Mouse (Mus musculus) thymus, postnatal 25 days (tissue): ENCODE measurements around the gene Rnf20.
"Not testable (repeated sequence)": the region's sequence is repeated elsewhere in the genome, so short reads cannot be mapped to it uniquely, and the experiment has no call there.

Experiments
- DNase-seq: peaks from one replicate; pipeline ENCODE4 v3.0.0; 2022

The Rnf20 gene

DNA sequence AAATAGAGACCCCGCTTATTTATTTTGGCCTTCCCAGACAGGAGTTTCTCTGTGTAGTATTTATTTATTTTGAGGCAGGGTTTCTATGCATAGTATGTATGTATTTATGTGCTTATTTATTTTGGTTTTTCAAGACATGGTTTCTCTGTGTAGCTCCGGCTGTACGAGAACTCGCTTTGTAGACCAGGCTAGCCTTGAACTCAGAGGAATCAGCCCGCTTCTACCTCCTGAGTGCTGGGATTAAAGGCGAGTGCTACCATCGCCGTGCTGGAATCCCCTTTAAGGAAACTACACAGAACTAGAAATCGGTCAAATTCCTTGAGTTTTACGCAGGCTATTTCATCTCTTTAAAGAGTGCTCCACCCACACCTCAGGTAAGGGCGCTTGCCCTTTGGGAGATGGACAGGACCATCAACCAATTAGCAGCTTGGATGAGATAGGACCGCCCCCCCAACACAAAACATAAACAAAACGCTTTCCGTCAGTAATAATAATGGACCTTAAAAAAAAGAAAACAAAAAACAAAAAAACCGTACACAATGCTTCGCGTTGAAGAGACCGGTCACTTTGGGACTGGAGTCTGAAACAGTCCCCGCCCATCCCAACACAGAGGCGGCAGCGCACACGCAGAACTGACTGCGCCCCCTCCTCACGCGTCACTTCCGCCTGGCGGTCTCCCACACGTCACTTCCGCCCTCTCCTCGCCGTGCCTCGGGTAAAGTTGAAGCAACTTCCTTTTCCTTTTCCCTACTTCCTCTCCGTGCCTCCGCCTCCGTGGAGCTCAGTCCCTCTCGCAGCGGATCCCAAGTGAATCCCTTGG is at the start of gene Rnf20:
TSS of gene Rnf20 (plus strand) at position 688 of the 820 bp plus-strand sequence.
- DNase-seq, result peak; percentile 95

DNA sequence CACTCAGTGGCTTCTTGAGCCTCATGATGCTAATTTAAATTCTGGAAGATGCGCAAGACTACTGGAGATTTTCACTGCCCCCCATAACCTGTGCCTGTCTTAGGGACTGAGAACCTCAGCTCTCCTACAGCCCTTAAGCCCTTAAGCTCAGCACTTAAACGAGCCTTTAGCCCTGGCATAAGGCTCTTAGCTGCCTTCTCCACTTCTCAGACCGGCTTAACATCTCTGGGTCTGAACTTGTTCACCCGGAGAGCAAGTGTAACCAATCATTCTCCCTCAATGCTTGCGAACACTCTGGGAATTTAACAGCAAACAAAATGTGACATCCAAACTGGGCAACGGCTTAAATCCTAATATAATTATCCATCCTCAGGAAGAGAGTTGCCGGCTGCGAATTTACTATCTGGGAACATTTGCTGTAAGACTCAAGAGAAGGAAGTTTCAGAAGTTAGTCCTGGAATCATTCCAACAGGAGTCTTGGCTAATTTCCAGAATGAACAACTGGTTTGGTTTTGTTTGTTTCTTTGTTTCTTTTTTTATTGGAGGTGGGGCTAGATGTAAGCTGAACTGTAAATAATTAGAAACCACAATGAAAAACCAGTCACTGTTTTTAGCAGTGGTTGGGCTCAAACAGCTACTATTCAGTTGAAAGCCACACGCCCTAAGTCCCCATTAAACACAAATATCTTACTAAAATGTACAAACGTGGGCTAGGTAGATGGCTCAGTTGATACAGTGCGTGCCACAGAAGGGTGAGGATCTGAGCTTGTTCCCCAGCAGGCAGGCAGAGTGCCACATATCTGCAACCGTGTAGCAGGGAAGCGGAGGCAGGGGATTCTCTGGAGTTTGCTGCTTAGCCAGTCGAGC is 47.6 kb upstream of the Rnf20 start:
- DNase-seq, result no peak

DNA sequence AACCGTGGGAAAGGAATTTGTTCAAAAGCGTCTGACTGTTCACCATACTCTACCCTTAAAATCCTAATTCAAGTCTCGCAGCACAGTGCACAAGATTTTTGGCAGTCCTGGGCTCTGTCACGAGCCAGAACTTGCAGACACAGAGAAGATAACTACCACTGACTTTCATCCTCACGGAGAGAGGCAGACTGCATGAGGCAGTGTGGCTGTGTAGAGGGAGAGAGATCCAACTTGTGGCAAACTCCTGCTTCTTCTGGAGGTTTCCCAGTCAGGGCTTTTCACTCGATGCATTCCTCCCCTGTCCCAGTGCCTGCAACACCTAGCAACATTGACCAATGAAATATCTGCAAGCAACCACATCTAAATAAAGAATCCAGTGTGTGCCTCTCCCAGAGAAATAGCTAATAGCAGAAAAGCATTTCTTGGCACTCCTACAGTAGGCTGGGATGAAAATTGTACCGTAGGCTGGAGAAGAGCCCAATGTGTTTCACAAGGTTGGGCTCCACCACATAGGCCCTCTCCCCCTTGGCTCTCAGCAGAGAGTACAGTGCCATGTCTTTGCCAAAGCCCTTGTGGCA is 46.2 kb upstream of the Rnf20 start:
- no peak for DNase-seq

DNA sequence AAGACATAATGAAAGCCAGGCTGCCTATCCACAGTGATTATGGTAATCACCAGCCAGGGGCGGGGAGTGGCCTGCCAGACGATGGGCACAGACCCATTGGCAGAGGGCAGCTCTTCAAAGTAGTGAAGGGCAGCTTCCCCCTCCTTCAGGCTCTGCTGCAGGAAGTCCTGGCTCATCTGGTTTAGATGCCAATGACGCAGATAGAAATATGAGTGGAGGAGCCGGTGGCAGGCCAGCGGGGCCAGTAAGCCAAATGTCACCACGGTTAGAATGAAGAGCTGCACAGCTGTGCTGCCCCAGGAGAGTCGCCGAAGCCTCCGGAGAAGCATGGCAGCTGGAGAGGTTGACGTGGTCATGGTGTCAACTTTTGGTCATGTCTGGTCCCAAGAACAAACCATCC is 45.0 kb upstream of the Rnf20 start:
- no peak for DNase-seq

DNA sequence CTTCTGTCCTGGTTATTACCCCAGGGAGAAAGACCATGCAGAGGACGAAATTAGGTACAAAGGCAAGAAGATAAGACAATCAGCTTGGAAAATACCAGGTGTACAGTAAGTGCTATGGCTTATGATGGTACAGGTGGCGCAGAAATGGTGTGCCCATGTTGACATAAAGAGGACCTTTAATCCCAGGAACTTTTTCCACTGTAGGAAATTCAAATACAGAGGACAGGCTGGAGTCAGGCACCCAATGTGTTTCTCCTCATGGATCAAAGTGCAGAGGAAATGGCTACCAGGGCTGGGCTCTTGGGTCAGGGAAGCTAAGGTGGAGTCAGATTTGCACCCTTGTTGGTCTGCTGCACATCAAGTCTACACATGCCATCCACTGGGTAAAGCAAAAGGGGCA is 41.7 kb upstream of the Rnf20 start:
- DNase-seq, result no peak

DNA sequence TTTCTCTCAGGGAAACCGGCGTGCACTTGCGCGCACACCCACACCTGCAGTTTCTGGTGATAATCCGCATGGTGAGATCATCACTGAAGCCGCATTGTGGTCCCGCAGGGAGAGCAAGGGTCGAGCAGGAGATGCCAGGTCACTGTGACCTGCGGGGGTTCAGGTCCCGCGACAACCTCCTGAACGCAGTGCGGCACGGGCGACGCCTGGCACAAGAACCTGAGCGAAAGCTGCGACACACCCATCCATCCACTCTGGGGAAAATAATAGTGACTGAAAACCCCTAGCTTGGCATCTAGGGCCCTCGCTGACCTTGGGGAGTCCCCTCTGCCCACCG is 35.0 kb upstream of the Rnf20 start:
- no peak for DNase-seq

DNA sequence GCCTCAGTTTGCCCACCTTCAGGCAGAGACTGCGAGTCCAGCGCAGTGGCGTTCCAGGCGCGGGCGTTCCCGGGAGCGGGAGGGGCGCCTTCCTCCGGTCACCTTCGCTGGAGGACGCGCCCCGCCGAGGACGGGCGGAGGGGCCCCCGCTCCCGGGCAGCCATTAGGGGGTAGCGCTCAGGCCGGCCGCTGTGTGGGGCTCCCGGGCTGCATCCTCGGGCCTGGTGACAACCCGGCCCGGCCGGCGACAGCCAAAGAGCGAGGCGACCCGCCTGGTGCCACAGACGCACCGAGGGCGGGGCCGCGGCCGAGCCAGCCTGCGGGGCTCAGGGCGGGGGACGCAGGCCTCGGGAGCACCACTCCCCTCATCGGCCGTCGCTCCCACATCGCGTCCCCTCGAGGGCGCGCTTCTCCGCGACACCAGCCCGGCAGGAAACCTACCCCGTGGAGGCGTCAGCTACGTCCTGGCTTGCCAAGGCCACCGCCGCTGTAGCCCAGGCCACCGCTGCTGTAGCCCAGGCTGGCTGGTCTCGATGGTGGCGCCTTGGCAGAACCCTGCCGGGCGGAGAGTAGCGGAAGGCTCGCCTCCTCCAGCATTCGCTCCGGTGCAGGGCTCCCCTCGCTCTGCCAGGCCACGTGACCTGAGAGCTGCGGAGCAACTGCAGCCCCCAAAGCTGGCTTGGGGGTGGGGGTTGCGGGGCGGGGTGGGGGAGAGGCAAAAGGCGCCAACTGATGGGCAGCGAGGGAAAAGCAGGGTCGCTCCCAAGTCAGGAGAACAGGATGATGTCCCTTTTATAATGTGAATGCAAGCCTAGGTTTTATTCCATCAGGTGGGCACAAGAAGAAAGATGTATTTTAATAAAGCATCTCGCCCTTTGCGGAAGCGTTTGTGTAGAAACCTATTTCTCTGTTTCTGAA is 34.4 kb upstream of the Rnf20 start, which contains the start of gene Tmem246:
TSS of gene Tmem246 (minus strand) at position 694 of the 918 bp plus-strand sequence.
- DNase-seq, result peak; percentile 14

DNA sequence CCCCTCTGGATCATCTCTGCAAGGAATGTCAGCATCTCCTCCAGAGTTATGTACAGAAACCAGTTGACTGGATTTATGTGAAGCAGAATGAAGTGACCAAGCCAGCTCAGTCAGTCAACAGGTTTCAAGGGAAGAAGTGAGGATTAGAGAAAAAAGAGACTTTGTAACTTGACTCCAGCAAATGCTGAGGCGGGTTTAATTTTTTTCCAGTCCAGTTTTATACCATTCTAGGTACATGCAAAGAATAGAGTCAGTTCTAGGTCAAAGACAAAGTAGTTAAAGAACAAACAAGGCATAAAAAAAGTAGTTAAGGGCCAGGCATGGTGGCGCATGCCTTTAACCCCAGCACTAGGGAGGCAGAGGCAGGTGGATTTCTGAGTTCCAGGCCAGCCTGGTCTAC is 28.6 kb upstream of the Rnf20 start:
- no peak for DNase-seq

DNA sequence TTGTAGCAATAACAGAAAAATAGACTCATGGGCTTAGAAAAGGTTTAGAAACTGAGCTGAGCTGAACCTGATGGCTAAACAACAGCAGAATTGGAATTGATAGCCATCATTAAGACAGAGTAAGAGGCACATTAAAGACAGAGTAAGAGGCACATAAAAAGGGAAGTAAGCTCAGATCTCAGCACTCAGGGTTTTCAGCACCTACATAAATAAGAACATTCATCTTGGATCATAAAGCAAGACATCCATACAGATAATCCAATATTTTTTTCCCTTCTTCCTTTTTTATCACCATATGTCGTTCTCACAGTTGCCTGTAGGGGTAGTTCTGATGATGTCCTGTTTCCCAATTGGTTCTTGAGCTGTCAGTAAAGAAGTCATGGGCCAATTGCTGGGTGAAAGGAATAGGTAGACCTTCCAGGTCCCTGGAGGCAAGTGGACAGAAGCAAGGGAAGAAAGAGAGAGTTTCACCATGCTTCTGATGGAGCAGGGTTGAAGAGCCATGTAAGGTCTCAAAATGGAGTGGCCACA is 27.7 kb upstream of the Rnf20 start:
- DNase-seq, result no peak

DNA sequence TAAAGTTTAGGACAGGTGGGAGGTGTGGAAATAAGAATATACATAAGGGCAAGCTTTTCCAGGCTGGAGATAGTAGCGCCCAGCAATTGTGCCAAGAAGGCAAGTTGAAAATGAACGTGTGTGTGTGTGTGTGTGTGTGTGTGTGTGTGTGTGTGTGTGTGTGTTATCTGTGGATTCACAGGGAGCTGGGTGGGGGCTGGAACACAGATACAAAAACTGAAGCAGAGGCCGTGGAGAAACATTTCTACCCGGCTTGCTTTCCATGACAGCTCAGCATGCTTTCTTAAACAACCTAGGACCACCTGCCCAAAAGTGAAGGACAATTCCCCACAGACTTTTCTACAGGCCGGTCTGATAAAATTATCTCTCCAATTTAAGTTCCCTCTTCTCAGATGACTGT is 27.2 kb upstream of the Rnf20 start:
- no peak for DNase-seq

DNA sequence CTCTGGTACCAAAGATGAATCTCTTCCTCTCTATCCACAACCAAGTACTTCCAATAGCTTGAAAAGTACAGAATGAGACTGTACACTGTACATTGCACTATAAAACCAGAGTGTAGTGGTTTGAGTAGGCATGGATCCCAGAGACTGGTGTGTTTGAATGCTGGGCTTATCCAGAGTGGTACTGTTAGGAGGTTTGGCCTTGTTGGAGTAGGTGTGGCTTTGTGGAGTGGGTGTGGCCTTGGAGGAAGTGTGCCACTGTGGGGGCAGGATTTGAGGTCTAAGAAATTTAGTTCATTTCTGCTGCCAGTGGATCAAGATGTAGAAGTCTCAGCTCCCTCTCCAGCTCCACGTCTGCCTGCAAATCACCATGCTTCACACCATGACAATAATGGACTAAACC is 26.3 kb upstream of the Rnf20 start:
- no peak for DNase-seq

DNA sequence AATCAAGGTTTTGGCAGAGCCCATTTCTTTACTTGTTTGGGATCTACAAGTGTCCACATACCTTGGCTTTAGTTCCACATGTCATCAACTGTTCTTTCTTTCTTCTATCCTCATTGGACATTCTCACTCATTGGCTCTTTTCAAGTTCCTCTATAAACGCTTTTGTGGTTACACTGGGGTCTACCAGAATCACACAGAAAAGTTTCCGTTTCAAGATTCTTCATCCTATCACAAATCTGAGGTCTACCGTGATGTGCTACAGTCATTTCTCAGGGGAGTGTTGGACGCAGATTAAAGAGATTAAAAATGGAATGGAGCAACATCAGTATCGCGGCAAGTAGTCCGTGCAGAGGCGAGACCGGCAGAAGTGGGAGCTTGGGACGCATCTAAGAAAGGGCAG is 14.9 kb upstream of the Rnf20 start:
- no peak for DNase-seq

DNA sequence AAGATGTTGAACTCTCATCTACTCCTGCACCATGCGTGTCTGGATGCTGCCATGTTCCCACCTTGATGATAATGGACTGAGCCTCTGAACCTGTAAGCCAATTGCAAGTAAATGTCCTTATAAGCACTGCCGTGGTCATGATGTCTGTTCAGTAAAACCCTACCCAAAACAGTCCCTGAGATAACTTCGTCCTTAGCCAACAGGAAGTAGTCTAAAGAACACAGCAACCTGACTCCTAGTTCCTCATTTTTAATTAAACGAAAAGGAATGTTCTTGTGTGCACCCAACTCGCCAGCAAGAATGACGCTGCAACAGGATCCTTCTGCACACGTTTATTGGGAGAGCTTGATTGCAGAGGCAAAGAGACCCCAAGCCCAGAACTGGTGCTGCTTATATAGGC is 11.9 kb upstream of the Rnf20 start:
- DNase-seq, result not testable (repeated sequence)

DNA sequence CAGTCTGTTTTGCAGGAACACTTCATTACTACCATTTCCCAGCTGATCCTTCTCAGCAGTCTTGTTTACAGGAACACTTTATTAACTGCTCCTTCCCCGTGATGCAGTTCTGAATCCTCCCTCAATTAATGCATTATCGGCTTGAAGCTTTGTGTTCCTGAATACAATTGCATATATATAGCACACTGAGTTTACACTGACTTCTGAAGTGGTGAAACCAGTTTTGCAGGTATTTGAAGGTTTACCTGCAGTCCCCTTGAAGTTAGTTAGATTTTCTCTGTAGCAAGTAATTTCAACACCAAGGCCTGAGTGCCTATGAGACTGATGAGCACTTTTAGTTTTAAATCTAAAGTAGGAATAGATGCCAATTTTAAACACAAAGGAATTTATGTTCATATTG is 9.5 kb upstream of the Rnf20 start:
- DNase-seq, result no peak

DNA sequence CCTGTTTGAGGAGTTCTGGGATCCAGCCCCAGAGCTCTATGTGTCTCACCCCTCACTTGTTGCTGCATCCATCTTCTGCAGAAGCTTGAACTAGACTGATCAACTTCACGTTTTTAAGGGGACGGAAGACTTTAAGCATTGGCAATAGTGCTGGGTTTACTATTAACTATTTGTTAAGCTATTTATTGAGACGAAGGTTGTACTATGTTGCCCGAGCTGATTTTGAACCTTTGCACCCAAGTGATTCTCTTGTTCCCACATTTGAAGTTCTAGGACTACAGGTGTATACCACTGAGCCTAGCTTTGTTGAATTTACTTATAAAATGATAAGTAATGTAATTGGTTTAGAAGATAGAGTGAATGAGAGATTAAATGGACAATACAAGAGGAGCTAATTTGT is 7.9 kb upstream of the Rnf20 start:
- DNase-seq, result no peak

DNA sequence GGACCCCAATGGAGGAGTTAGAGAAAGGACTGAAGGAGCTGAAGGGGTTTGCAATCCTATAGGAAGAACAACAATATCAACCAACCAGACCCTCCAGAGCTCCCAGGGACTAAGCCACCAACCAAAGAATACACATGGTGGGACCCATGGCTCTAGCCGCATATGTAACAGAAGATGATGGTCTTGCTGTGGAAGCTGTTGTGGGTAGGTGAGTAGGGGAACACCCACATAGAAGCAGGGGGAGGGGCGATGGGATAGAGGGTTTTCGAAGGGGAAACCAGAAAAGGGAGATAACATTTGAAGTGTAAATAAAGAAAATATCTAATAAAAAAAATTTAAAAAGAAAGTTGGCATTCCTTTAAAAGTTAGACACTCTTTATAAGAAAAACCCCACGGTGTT is 6.8 kb upstream of the Rnf20 start:
- DNase-seq, result not testable (repeated sequence)

DNA sequence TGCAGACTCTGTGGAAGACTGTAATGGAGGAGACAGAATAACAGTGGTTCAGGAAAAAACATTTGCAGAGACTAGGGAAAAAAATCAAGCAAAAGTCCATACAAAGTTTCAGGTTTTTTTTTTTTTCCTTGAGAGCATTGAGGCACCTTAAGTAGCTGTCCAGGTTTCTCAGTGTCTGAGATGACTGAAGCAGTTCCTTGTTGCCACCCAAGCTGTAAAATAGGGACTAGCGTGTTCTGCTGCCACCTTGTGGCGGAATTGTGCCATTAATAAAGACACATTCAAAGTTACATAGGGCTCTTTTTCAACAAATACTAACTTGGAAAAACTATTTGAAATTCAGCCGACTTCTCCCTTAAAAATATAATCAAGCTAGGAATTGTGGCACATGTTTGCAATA is 4.8 kb upstream of the Rnf20 start:
- DNase-seq, result peak; percentile 71

DNA sequence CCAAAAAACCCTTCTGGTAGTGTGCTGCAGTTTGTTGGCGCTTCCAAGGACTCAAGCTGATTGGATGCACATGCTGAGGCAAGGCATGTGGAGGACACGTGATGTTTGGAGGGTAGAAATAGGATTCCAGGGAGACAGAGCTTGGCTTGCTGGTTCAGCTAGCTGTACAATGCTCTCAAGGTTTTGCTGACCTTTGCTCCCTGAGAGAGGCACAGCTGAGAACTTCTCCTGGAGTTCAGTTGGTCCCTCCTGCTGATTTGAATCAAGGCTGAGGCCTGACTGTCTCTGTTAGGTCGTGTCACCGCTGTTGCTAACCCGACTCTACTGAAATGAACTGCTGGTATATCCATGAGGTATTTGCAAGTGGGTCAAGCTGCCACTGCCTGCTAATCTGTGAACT is 2.9 kb upstream of the Rnf20 start:
- DNase-seq, result no peak

DNA sequence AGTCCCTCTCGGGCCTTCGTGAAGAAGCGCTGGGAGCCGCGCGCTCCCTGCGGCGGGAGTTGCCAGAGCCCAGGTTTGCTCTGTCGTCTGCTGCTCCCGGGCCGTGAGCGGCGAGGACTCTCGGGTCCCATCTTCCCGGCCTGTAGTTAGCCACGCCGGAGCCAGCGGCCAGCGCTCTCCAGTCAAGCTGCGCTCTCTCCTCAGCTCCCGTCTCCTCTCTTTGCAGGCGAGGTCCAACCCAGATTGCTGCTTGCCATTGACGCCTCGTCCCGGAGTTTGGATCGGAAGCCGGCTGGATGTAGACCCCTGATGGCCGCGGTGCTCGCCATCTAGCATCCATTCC is 304 bp downstream of the Rnf20 start:
- no peak for DNase-seq

DNA sequence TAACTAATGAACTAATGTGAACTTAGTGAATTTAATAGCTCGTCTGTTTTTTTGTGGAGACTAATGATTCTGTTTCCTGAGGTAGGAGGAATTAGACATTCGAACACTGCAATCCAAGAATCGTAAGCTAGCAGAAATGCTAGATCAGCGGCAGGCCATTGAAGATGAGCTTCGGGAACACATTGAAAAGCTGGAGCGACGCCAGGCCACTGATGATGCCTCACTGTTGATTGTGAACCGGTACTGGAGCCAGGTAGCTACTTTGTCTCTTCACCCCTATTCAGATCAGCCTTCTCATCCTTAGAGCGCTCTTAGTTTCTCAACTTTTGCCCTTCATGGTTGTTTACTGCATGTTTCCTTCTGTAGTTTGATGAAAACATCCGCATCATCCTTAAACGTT is 6.0 kb downstream of the Rnf20 start:
- no peak for DNase-seq

DNA sequence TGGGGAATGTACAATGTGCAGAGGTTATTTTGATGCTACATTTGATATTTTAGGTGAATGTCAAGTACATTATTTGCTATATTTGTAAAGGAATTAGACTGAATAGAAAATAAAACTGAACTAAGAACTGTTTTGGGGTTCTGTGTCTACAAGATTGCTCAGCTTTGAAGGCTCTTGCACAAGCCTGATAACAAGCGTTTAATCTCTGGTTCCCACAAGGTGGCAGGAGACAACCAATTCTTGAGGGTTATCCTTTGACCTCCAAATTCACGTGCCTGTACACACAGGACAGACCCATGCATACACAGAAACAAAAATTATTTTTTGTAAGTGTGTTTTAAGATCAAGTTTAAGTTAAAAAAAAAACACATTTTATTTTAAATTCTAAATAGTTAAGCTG is 8.1 kb downstream of the Rnf20 start:
- no peak for DNase-seq

DNA sequence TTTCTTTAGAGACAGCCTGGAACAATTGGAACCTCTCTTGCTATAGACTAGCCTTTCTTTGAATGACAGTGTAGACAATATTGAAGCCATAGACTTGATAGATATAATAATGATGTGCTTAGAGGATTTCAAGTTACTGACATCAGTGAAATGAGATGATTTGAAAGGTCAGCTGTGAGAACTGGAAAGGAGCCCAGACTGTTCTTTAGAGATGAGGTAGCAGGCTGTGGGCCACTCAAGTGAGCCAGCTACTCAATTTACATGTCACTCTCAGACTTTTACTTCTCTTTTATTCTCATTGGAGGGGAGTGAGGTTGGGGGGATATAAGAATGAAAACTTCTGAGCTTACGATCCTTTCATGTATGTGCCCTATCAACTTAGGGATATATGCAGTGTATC is 27.6 kb downstream of the Rnf20 start:
- DNase-seq, result no peak

DNA sequence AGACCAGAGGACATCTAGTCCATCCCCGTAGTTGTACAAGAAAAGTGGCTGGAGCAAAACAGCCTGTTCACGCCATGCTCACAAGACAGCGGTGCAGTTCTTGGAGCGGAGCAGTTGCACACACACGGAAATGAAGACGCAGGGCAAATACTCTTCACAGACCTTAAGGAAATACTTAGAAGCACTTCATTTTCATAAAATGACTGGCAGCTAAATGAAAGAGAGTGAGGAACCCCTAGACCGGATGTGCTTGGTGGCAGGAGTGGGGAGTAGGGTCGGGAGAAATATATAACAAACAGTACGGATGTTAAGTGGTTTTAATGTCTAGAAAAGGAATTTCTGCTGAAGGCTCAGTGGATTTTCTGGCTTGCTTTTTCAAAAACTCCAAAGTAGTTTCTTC is 29.9 kb downstream of the Rnf20 start:
- no peak for DNase-seq
